Mouse (Mus musculus) neural tube, embryonic 10.5 days (tissue): Measurements from ENCODE around the gene 1600014C10Rik.

Experiments used
- DNase-seq: peaks from one replicate; pipeline ENCODE4 v3.0.0-alpha.2; 2017; ENCODE audit warnings: low spot score; ENCODE audit errors: extremely low spot score

The 1600014C10Rik gene

GRCm38 (mm10) chr7:38182962-38183687 lies at the start of gene 1600014C10Rik:
1600014C10Rik (plus strand) TSS chr7:38183217.
- no peak for DNase-seq

DNA sequence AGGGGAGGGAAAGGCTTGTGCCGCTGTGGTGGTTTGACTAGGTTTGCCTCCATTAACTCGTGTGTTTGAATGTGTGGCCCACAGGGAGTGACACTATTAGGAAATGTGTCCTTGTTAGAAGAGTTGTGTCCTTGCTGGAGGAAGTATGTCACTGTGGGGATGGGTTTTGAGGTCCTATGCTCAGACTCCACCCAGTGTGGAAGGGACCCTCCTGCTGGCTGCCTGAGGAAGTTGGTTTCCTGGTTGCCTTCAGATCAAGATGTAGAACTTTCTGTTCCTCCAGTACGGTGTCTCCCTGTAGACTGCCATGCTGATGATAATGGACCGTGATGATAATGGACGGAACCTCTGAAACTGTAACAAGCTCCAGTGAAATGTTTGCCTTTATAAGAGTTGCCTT lies 48.5 kb upstream of the 1600014C10Rik start:
- no peak for DNase-seq

DNA sequence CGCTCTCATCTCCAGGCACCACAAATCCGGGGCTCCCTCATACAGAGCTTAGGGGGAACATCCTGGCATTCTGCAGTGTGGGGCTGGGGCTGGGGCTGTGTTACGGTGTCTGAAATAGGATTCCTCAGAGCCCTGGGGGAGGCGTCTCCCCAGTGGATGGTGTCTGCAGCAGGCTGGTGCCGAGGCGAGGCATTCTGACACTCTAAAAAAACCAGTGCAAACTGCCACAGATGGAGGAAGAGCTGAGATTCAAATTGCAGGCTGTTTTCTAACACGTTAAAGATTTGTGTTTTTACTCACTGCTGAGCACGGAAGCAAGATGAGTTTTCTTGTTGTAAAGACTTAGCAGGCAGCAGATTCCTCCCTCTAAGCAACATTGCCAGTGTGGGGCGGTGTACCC lies 42.7 kb upstream of the 1600014C10Rik start:
- DNase-seq, result no peak

DNA sequence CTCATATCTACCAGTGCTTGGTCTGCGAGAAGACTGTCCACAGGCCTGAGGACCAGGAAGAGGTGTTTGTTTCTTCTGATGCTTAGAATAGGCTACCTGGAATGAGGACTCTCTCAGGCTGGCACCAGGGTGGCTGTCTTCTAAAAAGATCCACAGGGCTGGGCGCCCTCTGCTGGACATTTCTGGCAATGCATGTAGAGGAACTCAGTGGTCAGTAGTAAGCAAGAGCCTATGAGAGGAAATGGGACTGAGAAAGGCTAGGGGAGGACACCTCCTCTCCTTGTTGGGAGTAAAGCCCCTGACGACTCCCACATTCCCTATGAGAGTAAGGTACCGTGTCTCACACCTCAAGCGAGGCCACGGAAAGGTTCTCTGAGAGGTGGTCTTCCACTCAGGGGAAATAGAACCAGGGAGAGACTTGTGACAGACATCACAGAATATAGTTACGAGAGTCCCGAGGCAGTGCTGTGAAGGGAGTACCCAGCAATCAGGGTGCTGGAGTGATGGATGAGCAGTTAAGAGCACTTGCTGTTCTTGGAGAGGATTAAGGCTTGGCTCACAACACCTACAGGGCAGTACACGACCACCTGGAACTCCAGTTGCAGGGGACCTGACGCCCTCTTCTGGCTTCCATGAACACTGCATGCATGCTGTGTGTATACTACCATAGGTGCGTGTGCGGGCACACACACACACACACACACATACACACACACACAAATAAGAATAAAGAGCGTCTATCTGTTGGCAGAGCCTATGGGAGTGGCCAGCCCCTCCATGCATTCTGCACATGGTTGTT lies 41.1 kb upstream of the 1600014C10Rik start:
- DNase-seq, result peak; percentile 95

DNA sequence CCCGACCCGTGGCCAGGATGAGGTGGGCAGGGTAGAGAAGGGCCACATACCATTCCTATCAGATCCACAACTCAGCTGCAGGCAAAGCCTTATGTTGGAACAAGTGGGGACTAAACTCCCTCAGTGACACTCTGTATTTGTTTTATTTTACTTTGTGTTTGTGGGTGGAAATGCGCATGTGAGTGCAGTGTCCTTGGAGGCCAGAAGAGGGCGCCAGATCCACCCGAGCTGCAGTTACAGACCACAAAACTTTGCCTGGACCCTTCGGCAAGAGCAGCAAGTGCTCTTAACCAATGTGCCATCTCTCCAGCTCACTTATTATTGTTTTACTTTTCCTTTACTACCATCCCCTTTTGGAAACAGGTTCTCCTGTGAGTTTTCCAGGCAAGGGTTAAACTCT lies 35.5 kb upstream of the 1600014C10Rik start:
- DNase-seq, result no peak

DNA sequence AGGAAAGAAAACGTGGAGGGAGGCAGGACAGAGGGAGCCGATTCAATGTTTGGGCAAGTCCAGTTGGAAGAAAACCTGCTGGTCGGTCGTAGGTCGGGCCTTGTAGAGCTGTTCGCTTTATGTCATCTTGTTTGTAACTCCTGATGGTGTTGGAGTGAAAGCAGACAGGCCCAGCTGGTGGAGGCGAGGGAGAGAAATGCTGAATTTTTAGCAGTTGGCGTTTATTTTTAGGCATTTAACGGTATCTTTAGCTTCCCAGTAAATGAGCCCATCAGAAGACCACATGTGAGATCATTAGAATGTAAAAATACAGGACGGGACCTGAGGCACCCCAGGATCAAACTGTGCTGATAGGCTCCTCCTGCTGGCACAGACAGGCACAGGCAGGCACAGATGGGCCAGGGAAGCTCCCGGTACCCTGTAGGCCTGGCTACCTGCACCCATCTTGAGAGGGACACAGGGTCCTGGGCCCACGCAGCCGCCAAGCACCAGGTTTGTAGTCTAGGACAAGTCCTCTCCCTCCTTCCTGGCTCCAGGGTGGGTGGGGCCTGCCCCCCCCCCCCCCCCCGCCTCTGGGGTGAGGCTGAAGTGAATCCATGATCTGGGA lies 31.2 kb upstream of the 1600014C10Rik start:
- no peak for DNase-seq

GRCm38 (mm10) chr7:38152571-38152970 lies 30.4 kb upstream of the 1600014C10Rik start:
- no peak for DNase-seq

GRCm38 (mm10) chr7:38155829-38156228 lies 27.2 kb upstream of the 1600014C10Rik start:
- no peak for DNase-seq

DNA sequence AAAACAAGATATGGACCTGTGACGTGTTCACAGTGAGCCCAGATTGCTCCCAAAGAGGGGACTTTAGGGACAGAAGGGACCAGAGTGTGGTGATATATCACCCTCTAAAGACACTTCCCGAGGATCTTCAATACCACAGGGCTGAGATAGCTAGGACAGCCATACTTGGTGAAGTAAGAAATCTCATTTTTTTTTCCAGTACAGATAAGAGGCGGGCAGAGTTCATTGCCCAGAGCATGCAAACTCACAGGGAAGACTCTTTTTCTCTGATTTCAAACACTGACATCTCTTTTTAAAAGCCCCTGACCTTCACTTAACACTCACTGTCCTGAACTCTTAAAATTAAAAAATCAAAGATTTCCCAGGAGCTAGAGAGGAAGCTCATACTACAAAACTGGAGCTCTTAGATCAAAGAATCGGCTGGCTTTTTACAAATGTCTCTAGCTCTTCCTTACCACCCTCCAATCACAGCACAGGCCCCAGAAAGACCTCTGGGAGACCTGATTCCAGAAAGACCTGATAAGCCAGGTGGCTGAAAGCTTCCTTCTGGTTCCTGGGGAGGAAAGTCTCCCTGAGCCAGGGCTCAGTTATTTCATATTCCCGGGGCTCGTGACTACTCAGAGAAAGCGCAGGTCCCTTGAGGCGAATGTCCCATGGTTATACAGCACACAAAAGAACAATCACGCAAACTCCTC lies 24.1 kb upstream of the 1600014C10Rik start:
- DNase-seq, result no peak

- DNase-seq, result no peak
Observed at GRCm38 (mm10) chr7:38161438-38161837, 21.6 kb upstream of the 1600014C10Rik start.

GRCm38 (mm10) chr7:38163433-38164050 lies 19.5 kb upstream of the 1600014C10Rik start:
- DNase-seq, result no peak

DNA sequence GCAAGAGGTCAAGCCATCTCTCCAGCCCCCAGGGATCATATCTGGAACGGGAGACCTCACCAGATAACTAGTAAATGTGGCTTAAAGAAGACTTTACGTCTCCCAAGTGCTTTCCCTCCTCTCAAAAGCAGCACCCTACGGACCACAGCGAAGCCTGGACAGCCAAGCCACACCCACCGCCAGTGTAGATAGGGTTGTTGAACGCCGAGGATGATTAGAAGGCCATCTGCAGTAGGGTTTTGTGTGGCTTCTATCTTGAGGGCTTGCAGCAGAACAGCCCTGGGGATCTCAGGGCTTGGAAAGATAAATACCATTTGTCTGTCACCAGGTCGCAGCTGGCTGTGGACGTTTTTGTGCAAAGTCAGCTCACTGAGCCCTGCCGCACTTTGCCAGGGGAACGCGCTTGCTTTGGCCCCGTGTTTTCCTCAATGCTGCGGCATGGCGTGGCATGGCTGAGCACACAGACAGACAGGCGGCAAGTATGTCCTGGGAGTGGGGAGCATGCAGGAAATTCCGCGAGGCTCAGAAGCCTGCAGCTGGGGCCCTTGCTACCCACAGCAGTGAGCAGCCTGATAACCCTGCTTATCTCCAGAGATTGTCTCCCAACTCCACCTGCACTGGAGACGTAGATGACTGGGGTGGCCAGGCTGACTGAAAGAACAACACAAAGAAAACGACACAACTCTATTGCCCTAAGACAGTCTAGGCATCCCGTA lies 15.9 kb upstream of the 1600014C10Rik start:
- DNase-seq, result no peak

DNA sequence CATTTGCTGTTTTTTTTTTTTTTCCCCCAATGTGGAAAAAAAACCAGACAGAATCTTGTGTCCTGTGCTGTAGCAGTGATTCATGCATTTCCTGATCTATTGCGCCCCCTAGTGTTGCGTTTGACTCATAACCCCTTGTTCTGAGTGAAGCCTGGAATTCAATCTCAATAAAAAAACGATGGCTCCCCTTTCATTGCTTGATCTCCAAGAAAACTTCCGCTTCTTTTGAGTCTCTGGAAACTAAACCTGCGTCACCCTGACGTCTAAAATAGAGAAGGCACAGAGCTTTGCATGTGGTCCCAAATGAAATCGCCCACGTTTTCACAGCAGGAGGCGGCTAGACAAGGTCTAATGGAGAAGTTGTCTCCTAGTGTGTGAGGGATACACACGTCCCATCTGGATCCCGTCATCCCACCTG lies 15.3 kb upstream of the 1600014C10Rik start:
- peak; percentile 45 for DNase-seq

DNA sequence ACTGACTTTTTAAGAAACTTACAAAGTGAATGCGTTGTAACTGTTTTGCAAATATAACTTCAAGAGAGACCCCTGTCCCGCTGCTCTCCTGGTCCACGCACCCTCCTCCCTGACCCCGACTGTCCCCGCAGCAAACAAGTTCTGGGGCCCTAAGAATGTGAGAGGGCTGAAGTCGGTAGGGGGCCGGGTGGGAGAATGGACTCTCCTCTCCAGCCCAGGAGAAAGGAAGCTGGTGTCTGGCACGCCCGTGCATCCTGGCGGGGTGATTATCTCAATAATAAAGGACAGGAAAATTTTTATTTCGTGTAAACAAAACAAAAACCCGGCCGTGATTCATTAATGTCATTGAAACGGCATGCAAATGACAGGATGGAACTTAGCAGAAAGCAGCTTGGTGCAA lies 9.1 kb upstream of the 1600014C10Rik start:
- DNase-seq, result peak; percentile 51

- DNase-seq, result peak; percentile 74
Observed at GRCm38 (mm10) chr7:38174321-38175148, 8.5 kb upstream of the 1600014C10Rik start.

DNA sequence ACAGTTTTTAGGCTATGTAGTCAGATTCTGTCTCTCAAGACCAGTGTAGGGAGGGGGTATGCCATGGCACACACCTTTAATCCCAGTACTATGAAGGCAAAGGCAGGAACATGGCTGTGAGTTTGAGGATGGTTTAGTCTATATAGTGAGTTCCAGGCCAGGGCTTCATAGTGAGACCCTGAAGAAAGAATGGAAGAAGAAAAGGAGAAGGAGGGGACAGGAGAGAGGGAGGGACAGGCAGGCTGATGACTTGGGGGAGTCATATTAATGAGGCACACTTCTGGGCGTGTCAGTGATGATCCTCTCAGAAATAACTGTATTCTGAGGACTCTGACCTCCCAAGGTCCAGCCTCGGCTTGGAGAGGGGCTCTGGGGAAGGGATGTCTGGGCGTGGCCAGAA lies 7.0 kb upstream of the 1600014C10Rik start:
- no peak for DNase-seq

- no peak for DNase-seq
Observed at GRCm38 (mm10) chr7:38179896-38180295, 3.1 kb upstream of the 1600014C10Rik start.

GRCm38 (mm10) chr7:38181366-38181765 lies 1.7 kb upstream of the 1600014C10Rik start:
- no peak for DNase-seq

DNA sequence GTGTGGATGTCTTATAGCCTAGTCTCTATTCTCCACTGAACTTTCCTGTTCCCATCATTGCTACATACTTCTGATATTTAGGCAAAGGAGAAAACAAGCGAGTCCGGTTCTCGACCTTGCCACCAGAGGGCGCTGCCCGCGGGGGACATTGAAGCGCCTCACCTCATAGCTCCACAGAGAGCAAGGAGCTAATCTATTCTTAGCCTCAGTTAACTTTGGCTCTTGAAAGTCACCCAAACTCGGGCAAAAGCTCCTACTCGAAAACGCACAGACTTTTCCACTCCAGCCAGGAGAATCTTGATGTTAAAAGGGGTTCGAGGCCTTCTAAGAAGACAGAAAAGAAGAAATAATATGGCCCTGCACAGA lies 438 bp upstream of the 1600014C10Rik start:
- DNase-seq, result peak; percentile 90
